Mouse (Mus musculus) heart, embryonic 12.5 days (tissue): ENCODE data around the gene Atxn3. TPM values are rescaled to one million over a fixed set of nuclear protein-coding genes. Genes with fewer than 3 reads are reported as not detected.

ENCODE experiments used
- ATAC-seq: fragments of 200-750 bp; cut with Nextera tagmentation; 2 replicates; pipeline ENCODE4 v1.8.0; 2017; ENCODE audit warnings: moderate TSS enrichment, moderate library complexity; ENCODE audit not compliant: insufficient number of reproducible peaks, low FRiP score
- H3K27ac ChIP-seq: fragments of 300-500 bp; sonication (generic); 2 replicates; pipeline ENCODE4 v1.5.1; 2016; ENCODE audit warnings: mild to moderate bottlenecking, moderate library complexity; ENCODE audit not compliant: poor library complexity, severe bottlenecking
- H3K27me3 ChIP-seq: fragments of 300-500 bp; sonication (generic); replicated peaks from 2 replicates; pipeline ENCODE4 v1.6.1; 2016; ENCODE audit warnings: mild to moderate bottlenecking, moderate library complexity
- H3K36me3 ChIP-seq: fragments of 300-500 bp; sonication (generic); 2 replicates; pipeline ENCODE4 v1.6.1; 2016; ENCODE audit warnings: mild to moderate bottlenecking, moderate library complexity
- H3K4me1 ChIP-seq: fragments of 300-500 bp; sonication (generic); replicated peaks from 2 replicates; pipeline ENCODE4 v1.6.1; 2016; ENCODE audit warnings: mild to moderate bottlenecking
- H3K4me2 ChIP-seq: fragments of 300-500 bp; sonication (generic); 2 replicates; pipeline ENCODE4 v1.6.1; 2016; ENCODE audit warnings: mild to moderate bottlenecking, moderate library complexity
- H3K4me3 ChIP-seq: fragments of 300-500 bp; sonication (generic); 2 replicates; pipeline ENCODE4 v1.5.1; 2016; ENCODE audit warnings: mild to moderate bottlenecking
- H3K9ac ChIP-seq: fragments of 300-500 bp; sonication (generic); 2 replicates; pipeline ENCODE4 v1.6.1; 2016; ENCODE audit warnings: mild to moderate bottlenecking, moderate library complexity
- H3K9me3 ChIP-seq: fragments of 300-500 bp; sonication (generic); replicated peaks from 2 replicates; pipeline ENCODE4 v1.6.1; 2016; ENCODE audit warnings: mild to moderate bottlenecking, moderate library complexity
- WGBS: fragments of 180-500 bp; shearing (Covaris S2); methylation state at CpG from one replicate; pipeline ENCODE4 v1.1.7; 2016; 5-methylcytosine and 5-hydroxymethylcytosine counted together
- polyA plus RNA-seq: library from polyadenylated mRNA; unstranded; fragments of >200 nt; fragmentation: Nextera tagmentation; extraction: Ambion mirVana; gene quantifications from 2 replicates; pipeline ENCODE4 v1.2.1, GENCODE M21; 2016

Atxn3 gene
- polyA plus RNA-seq, 1 experiment from 2014 or later: 10.6 TPM

DNA sequence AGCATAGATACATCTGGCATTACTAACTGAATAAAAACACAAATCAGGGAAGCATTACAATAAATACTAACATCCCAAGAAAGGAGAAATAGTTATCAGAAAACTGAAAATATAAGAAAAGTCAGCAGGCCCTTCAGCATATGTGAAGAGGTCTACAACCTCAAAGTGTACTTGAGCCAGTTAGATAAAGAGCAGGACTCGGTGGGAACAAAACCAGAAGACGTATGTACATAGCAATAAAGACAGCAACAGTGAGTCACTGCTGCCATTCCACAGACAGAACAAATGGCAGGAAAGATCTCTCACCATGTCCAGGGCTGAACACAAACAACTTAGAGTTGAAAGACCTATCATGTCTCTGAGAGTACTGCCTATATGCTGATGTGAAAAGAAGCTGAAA lies 69.7 kb downstream of the Atxn3 start:
- Histone ChIP-seq H3K4me2 (no peak overlapping the region), H3K27me3 (no peaks in the 10 kb centered on the region), H3K36me3 (peaks cover 72% of the 10 kb centered on the region), H3K4me1 (no peaks in the 10 kb centered on the region), H3K9me3 (no peaks in the 10 kb centered on the region), H3K9ac (no peak overlapping the region), H3K27ac (no peak overlapping the region), H3K4me3 (no peak overlapping the region)
- 80% methylated on average over 2 of the region's 2 CpGs for WGBS
- no peak for ATAC-seq

DNA sequence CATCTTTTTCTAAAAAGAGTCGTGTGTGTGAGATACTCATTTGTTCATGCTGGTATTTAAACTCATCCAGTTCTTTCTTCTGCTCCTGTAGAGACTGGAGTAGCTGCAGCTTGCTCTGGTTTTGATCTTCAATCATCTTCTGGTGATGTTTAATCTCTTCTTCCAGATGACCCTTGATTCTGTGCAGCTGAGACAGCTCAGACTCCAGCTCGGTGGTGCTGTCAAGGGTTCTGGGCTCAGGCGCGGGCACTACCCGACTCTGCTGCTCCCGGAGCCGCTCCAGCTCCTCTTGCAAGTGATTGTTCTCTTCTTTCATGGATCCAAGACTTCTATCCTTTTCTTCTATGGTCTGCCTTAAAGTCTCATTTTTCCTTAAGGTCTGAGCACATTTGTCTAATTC lies 73.1 kb downstream of the Atxn3 start:
- no peak overlapping the region for H3K4me2 ChIP-seq
- WGBS: 92% methylated on average over 7 of the region's 7 CpGs
- no peak for ATAC-seq
- H3K9ac ChIP-seq: no peak overlapping the region
- no peaks in the 10 kb centered on the region for H3K4me1 ChIP-seq
- H3K36me3 ChIP-seq: peaks cover 57% of the 10 kb centered on the region
- H3K27me3 ChIP-seq: no peaks in the 10 kb centered on the region
- H3K4me3 ChIP-seq: no peak overlapping the region
- no peak overlapping the region for H3K27ac ChIP-seq
- no peaks in the 10 kb centered on the region for H3K9me3 ChIP-seq

DNA sequence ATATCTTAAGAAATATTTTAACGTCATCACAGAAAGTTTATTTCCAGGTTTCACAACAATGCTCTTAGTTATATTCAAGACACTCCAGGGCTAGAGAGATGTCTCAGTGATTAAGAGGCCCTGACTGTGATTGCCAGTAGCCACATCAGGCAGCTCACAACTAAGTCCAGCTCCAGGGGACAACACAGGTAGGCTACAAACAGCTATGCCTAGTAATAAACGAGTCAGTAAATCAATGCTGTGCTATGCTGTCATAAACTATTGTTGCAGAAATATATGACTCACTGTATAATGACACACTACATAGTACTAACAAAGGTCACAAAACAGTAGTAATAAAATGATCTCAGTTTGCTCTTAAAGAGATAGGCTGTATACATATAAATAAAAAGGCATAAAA lies 81.7 kb downstream of the Atxn3 start:
- H3K36me3 ChIP-seq: peaks cover 56% of the 10 kb centered on the region
- WGBS: 94% methylated on average over 2 of the region's 2 CpGs
- no peak for ATAC-seq

DNA sequence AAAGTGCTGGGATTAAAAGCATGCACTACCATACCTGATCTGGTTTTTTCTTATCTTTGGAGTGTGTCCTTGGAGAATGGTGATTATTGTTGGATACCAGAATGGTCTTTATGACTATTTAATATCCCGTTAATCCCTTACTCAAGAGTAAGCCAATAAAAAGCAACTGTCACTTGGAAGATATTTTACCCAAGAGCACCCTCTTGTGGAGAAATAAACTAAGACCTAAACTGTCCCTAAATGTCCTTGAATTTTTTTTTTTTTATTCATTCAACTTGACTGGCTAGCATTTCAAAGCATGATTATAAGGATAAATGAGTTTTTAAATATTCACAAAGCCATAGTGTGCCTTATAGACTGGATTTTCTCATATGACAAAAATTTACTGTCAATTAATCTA lies 82.9 kb downstream of the Atxn3 start:
- Histone ChIP-seq H3K4me2 (no peak overlapping the region), H3K36me3 (peaks cover 52% of the 10 kb centered on the region), H3K4me1 (no peaks in the 10 kb centered on the region), H3K9me3 (no peaks in the 10 kb centered on the region), H3K27ac (no peak overlapping the region), H3K27me3 (no peaks in the 10 kb centered on the region), H3K4me3 (no peak overlapping the region), H3K9ac (no peak overlapping the region)
- ATAC-seq: no peak
- WGBS: 74% methylated on average over 1 of the region's 1 CpGs

More for the DNA sequence above, 81.7 kb downstream of the Atxn3 start:
- Histone ChIP-seq H3K4me3 (no peak overlapping the region), H3K27ac (no peak overlapping the region), H3K27me3 (no peaks in the 10 kb centered on the region), H3K4me1 (no peaks in the 10 kb centered on the region), H3K9me3 (no peaks in the 10 kb centered on the region), H3K9ac (no peak overlapping the region), H3K4me2 (no peak overlapping the region)

Other genes with a start within 250 kb of the Atxn3 start
- 0.10 and 0.17 TPM in 2 replicates for gene Tc2n, start 239.7 kb downstream of the Atxn3 start, polyA plus RNA-seq
- 98.0 and 100 TPM in 2 replicates for gene Fbln5, start 139.2 kb downstream of the Atxn3 start, polyA plus RNA-seq
- gene Trip11, start 45.0 kb downstream of the Atxn3 start, polyA plus RNA-seq: 22.9 and 23.4 TPM in 2 replicates
- gene Cpsf2, start 17.7 kb upstream of the Atxn3 start, polyA plus RNA-seq: 26.2 and 27.7 TPM in 2 replicates
- 4.0 and 4.4 TPM in 2 replicates for gene Slc24a4, start 170.5 kb upstream of the Atxn3 start, polyA plus RNA-seq